Mouse (Mus musculus): ENCODE results near the gene Olfr803. TPM values are rescaled to one million over a fixed set of nuclear protein-coding genes. Genes with fewer than 3 reads are reported as not detected.

Gene Olfr803
- polyA plus RNA-seq (2012; ENCODE audit: low replicate concordance) = not detected in 2 replicates

GRCm38 (mm10) chr10:129694186-129694585 lies at the start of gene Olfr803:
Olfr803 (minus strand) TSS chr10:129694286.

GRCm38 (mm10) chr10:129741821-129742220 lies 47.7 kb upstream of the Olfr803 start, which contains the start of gene Olfr806:
Olfr806 (minus strand) TSS chr10:129741921.

DNA sequence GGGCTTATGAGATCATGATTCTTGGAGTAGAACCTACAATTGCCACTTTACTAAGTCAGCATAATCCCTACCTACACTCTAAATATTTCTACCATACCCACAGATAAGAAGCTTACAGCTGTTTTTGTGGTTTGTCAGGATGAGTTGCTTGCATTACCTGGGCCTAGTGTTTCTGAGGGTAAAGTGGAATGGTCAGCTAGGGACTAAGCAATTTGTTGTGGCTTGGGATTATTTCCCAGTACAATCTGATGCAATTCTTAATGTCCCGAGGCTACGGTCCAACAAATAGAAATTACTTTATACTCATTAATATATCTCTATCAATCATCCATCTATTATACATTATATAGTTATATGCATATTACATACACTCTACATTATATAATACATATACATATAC lies 35.2 kb upstream of the Olfr803 start, which contains the start of gene Olfr805:
TSS of gene Olfr805 (minus strand) at position 101 of the 400 bp plus-strand sequence.

DNA sequence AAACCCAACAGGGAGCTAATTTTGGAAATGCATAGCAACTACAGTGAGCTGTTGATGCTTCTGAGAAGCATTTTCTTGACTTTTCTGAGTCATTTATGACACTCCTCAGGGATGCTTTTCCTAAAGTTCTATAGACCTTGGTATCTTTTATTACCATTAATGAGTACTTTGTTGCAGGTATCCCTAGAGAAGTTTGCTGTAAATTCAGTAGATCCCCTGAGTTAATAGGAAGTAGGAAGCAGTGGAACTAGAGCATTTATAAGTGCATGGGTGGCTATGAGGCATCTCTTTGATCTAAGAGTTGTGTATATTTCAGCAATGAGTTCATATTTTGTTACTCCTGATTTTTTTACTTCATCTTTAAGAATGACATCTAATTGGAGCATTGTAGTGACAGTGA lies 8.8 kb upstream of the Olfr803 start, which contains the start of gene Olfr804:
TSS of gene Olfr804 (plus strand) at position 301 of the 400 bp plus-strand sequence.

DNA sequence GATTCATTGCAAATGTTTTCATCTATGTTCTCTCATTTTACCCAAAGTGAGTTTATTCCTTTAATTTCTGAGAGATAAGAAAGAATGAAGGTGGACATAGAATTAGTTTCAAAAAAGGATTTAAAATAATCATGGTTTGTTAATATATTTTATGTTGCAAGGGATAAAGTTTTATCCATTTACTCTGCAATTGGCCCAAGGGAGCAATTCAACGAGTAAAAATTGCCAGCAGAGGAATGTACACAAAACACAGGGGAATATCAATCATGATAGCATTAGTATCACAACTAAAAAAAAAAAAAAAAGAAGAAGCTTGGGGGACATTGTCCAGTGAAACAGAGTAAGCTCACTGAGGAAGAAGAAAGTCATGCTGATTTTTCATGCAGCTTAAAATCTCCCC lies 6.0 kb downstream of the Olfr803 start, which contains the start of gene Olfr802:
TSS of gene Olfr802 (minus strand) at position 101 of the 400 bp plus-strand sequence.

GRCm38 (mm10) chr10:129673765-129674164 lies 20.3 kb downstream of the Olfr803 start, which contains the start of gene Olfr801:
Olfr801 (minus strand) TSS chr10:129673865.

DNA sequence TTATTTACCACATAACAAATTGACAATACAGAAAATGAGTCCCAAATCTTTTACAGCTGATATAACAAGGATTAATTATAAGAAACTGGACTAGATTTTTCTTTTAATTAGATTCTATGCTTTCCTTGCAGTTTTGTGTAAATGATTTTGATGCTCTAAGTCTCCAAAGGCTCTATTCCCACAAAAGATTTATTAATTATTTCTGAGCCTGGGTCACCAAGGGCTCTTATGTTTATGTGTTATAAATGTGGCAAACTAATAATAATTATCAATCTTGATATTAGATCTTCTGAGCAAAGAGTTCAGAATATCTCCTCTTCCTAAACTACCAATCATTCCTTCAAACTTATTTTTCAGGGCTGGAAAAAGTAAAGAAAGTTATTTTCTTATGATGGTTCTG lies 36.7 kb downstream of the Olfr803 start, which contains the start of gene Olfr800:
TSS of gene Olfr800 (plus strand) at position 301 of the 400 bp plus-strand sequence.

Other genes starting within 250 kb of the Olfr803 start
- gene Olfr787, start 232.4 kb downstream of the Olfr803 start, polyA plus RNA-seq (2012; ENCODE audit: low replicate concordance) = not detected in 2 replicates
- gene Olfr788, start 223.3 kb downstream of the Olfr803 start, polyA plus RNA-seq (2012; ENCODE audit: low replicate concordance) = not detected in 2 replicates
- not detected in 2 replicates for gene Olfr789, start 209.5 kb downstream of the Olfr803 start, polyA plus RNA-seq (2012; ENCODE audit: low replicate concordance)
- gene Olfr790, start 195.8 kb downstream of the Olfr803 start, polyA plus RNA-seq (2012; ENCODE audit: low replicate concordance) = not detected in 2 replicates
- gene Olfr791, start 172.5 kb downstream of the Olfr803 start, polyA plus RNA-seq (2012; ENCODE audit: low replicate concordance) = not detected in 2 replicates
- not detected in 2 replicates for gene Olfr792, start 155.1 kb downstream of the Olfr803 start, polyA plus RNA-seq (2012; ENCODE audit: low replicate concordance)
- gene Olfr794, start 126.6 kb downstream of the Olfr803 start, polyA plus RNA-seq (2012; ENCODE audit: low replicate concordance) = not detected in 2 replicates
- not detected in 2 replicates for gene Olfr796, start 81.7 kb downstream of the Olfr803 start, polyA plus RNA-seq (2012; ENCODE audit: low replicate concordance)
- gene Olfr798, start 66.4 kb downstream of the Olfr803 start, polyA plus RNA-seq (2012; ENCODE audit: low replicate concordance) = not detected in 2 replicates
- not detected in 2 replicates for gene Olfr799, start 56.8 kb downstream of the Olfr803 start, polyA plus RNA-seq (2012; ENCODE audit: low replicate concordance)
- gene Olfr800, start 36.6 kb downstream of the Olfr803 start, polyA plus RNA-seq (2012; ENCODE audit: low replicate concordance) = not detected in 2 replicates
- gene Olfr801, start 20.4 kb downstream of the Olfr803 start, polyA plus RNA-seq (2012; ENCODE audit: low replicate concordance) = not detected in 2 replicates
- gene Olfr802, start 6.1 kb downstream of the Olfr803 start, polyA plus RNA-seq (2012; ENCODE audit: low replicate concordance) = 0.15 TPM in 1 of 2 replicates, not detected in the other
- not detected in 2 replicates for gene Olfr804, start 8.9 kb upstream of the Olfr803 start, polyA plus RNA-seq (2012; ENCODE audit: low replicate concordance)
- gene Olfr805, start 35.1 kb upstream of the Olfr803 start, polyA plus RNA-seq (2012; ENCODE audit: low replicate concordance) = not detected in 2 replicates
- gene Olfr806, start 47.6 kb upstream of the Olfr803 start, polyA plus RNA-seq (2012; ENCODE audit: low replicate concordance) = not detected in 2 replicates
- not detected in 2 replicates for gene Olfr807, start 63.5 kb upstream of the Olfr803 start, polyA plus RNA-seq (2012; ENCODE audit: low replicate concordance)
- not detected in 2 replicates for gene Olfr808, start 71.2 kb upstream of the Olfr803 start, polyA plus RNA-seq (2012; ENCODE audit: low replicate concordance)
- not detected in 2 replicates for gene Olfr809, start 80.4 kb upstream of the Olfr803 start, polyA plus RNA-seq (2012; ENCODE audit: low replicate concordance)
- not detected in 2 replicates for gene Olfr810, start 100.6 kb upstream of the Olfr803 start, polyA plus RNA-seq (2012; ENCODE audit: low replicate concordance)
- gene Olfr811, start 110.1 kb upstream of the Olfr803 start, polyA plus RNA-seq (2012; ENCODE audit: low replicate concordance) = not detected in 2 replicates
- not detected in 2 replicates for gene Olfr812, start 151.8 kb upstream of the Olfr803 start, polyA plus RNA-seq (2012; ENCODE audit: low replicate concordance)
- not detected in 2 replicates for gene Olfr813, start 161.1 kb upstream of the Olfr803 start, polyA plus RNA-seq (2012; ENCODE audit: low replicate concordance)
- gene Olfr814, start 185.6 kb upstream of the Olfr803 start, polyA plus RNA-seq (2012; ENCODE audit: low replicate concordance) = not detected in 2 replicates
- not detected in 2 replicates for gene Olfr815, start 211.6 kb upstream of the Olfr803 start, polyA plus RNA-seq (2012; ENCODE audit: low replicate concordance)
- gene Olfr816, start 221.3 kb upstream of the Olfr803 start, polyA plus RNA-seq (2012; ENCODE audit: low replicate concordance) = not detected in 2 replicates

All from hematopoietic multipotent progenitor cell, adult 10-12 weeks (in vitro differentiated cells).